Mouse (Mus musculus) lung, embryonic 15.5 days (tissue): Measurements from ENCODE around the gene Col1a1. TPM values are rescaled to one million over a fixed set of nuclear protein-coding genes. Genes with fewer than 3 reads are reported as not detected.
A peak's percentile ranks its signal among the peaks of the same experiment; 100 is the strongest.

Source experiments
- ATAC-seq: fragments of 200-750 bp; cut with Nextera tagmentation; 2 replicates; pipeline ENCODE4 v1.8.0; 2017; ENCODE audit warnings: moderate number of reproducible peaks, borderline replicate concordance; ENCODE audit not compliant: low FRiP score, low TSS enrichment; ENCODE audit errors: extremely low read depth
- H3K27ac ChIP-seq: fragments of 300-500 bp; sonication (generic); 2 replicates; pipeline ENCODE4 v1.5.1; 2015; ENCODE audit warnings: moderate library complexity, mild to moderate bottlenecking, inconsistent platforms
- H3K27me3 ChIP-seq: fragments of 300-500 bp; sonication (generic); 2 replicates; pipeline ENCODE4 v1.6.1; 2015; ENCODE audit warnings: inconsistent platforms
- H3K36me3 ChIP-seq: fragments of 300-500 bp; sonication (generic); 2 replicates; pipeline ENCODE4 v1.6.1; 2015; ENCODE audit warnings: inconsistent platforms
- H3K4me1 ChIP-seq: fragments of 300-500 bp; sonication (generic); 2 replicates; pipeline ENCODE4 v1.6.1; 2015; ENCODE audit warnings: inconsistent platforms
- H3K4me2 ChIP-seq: fragments of 300-500 bp; sonication (generic); 2 replicates; pipeline ENCODE4 v1.6.1; 2015; ENCODE audit warnings: inconsistent platforms, mild to moderate bottlenecking, moderate library complexity
- H3K4me3 ChIP-seq: fragments of 300-500 bp; sonication (generic); 2 replicates; pipeline ENCODE4 v1.5.1; 2015; ENCODE audit warnings: mild to moderate bottlenecking, inconsistent platforms
- H3K9ac ChIP-seq: fragments of 300-500 bp; sonication (generic); 2 replicates; pipeline ENCODE4 v1.6.1; 2015; ENCODE audit warnings: inconsistent platforms
- H3K9me3 ChIP-seq: fragments of 300-500 bp; sonication (generic); 2 replicates; pipeline ENCODE4 v1.6.1; 2016; ENCODE audit warnings: inconsistent platforms
- WGBS: fragments of 180-500 bp; shearing (Covaris S2); methylation state at CpG from one replicate; pipeline ENCODE4 v1.1.7; 2015; 5-methylcytosine and 5-hydroxymethylcytosine counted together
- polyA plus RNA-seq: library from polyadenylated mRNA; unstranded; fragments of >200 nt; fragmentation: Nextera tagmentation; extraction: Ambion mirVana; gene quantifications from 2 replicates; pipeline ENCODE4 v1.2.1, GENCODE M21; 2015

Col1a1 gene
- polyA plus RNA-seq: 1,191 and 1,256 TPM in 2 replicates

DNA sequence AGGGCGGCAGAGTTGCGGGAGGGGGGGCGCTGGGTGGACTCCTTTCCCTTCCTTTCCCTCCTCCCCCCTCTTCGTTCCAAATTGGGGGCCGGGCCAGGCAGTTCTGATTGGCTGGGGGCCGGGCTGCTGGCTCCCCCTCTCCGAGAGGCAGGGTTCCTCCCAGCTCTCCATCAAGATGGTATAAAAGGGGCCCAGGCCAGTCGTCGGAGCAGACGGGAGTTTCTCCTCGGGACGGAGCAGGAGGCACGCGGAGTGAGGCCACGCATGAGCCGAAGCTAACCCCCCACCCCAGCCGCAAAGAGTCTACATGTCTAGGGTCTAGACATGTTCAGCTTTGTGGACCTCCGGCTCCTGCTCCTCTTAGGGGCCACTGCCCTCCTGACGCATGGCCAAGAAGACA, at the start of gene Col1a1:
Gene Col1a1, plus strand, starts transcription at position 180 of the 400 bp plus-strand sequence.
- Histone ChIP-seq H3K4me1 (peaks cover 60% of the 10 kb centered on the region), H3K4me3 (peak within 1 kb of the TSS; percentile 58), H3K9me3 (no peaks in the 10 kb centered on the region), H3K27ac (peak within 1 kb of the TSS; percentile 94), H3K27me3 (peaks cover 14% of the 10 kb centered on the region; the same call in 1 of the 2 replicates), H3K9ac (peak within 1 kb of the TSS; percentile 59), H3K4me2 (peak within 1 kb of the TSS; percentile 71), H3K36me3 (peaks cover 18% of the 10 kb centered on the region)
- WGBS: 9% methylated on average over 19 of the region's 19 CpGs
- peak; percentile 60 for ATAC-seq

GRCm38 (mm10) chr11:94891155-94891554, 44.9 kb upstream of the Col1a1 start:
- H3K4me2 ChIP-seq: no peak overlapping the region
- no peaks in the 10 kb centered on the region for H3K36me3 ChIP-seq
- no peak overlapping the region for H3K4me3 ChIP-seq
- no peak overlapping the region for H3K9ac ChIP-seq
- peaks cover 5% of the 10 kb centered on the region for H3K4me1 ChIP-seq
- ATAC-seq: no peak
- no peaks in the 10 kb centered on the region for H3K9me3 ChIP-seq
- no peaks in the 10 kb centered on the region for H3K27me3 ChIP-seq
- 73% methylated on average over 6 of the region's 6 CpGs for WGBS
- no peak overlapping the region for H3K27ac ChIP-seq

DNA sequence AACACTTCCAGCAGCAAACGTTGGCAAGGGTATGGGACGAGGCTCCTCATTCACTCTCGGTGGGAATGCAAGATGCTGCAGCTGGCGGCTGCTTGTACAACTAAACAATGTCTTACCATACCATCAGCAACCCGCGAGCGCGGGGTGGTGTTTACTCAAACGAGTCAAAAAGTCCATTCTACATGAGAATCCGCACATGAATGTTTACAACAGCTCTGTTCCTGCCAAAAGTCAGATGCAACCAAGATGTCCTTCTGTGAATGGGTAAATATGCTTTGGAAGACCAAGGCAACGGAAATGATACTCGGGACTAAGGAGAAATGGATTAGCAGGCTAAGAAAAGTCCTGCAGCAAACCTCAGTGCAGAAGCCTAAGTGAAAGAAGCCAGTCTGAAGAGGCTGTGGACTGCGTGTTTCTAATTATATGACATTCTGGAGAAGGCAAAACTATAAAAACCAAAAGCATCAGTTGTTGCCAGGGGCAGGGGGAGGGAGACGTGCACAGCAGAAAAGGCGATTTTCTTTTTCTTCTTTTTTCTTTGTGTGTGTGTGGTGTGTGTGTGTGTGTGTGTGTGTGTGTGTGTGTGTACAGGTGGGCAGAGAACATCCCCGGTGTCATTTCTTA, 39.2 kb upstream of the Col1a1 start:
- Histone ChIP-seq H3K4me3 (no peak overlapping the region), H3K4me2 (peak overlapping the region; percentile 17; the same call in 1 of the 2 replicates), H3K9ac (no peak overlapping the region), H3K36me3 (no peaks in the 10 kb centered on the region), H3K4me1 (peaks cover 14% of the 10 kb centered on the region), H3K27ac (peak overlapping the region; percentile 86), H3K9me3 (no peaks in the 10 kb centered on the region), H3K27me3 (no peaks in the 10 kb centered on the region)
- WGBS: 39% methylated on average over 16 of the region's 16 CpGs
- ATAC-seq: peak; percentile 91

GRCm38 (mm10) chr11:94901231-94901630, 34.8 kb upstream of the Col1a1 start:
- no peak overlapping the region for H3K27ac ChIP-seq
- no peak for ATAC-seq
- H3K4me2 ChIP-seq: no peak overlapping the region
- no peak overlapping the region for H3K4me3 ChIP-seq
- 31% methylated on average over 2 of the region's 2 CpGs for WGBS
- no peaks in the 10 kb centered on the region for H3K9me3 ChIP-seq
- no peaks in the 10 kb centered on the region for H3K27me3 ChIP-seq
- H3K9ac ChIP-seq: no peak overlapping the region
- H3K36me3 ChIP-seq: no peaks in the 10 kb centered on the region
- H3K4me1 ChIP-seq: peaks cover 9% of the 10 kb centered on the region

- Histone ChIP-seq H3K4me1 (no peaks in the 10 kb centered on the region), H3K36me3 (no peaks in the 10 kb centered on the region), H3K9ac (no peak overlapping the region), H3K27ac (no peak overlapping the region), H3K4me2 (no peak overlapping the region), H3K9me3 (no peaks in the 10 kb centered on the region), H3K27me3 (no peaks in the 10 kb centered on the region), H3K4me3 (no peak overlapping the region)
- no peak for ATAC-seq
- 85% methylated on average over 3 of the region's 3 CpGs for WGBS
Measured at GRCm38 (mm10) chr11:94904306-94904705, 31.7 kb upstream of the Col1a1 start.

DNA sequence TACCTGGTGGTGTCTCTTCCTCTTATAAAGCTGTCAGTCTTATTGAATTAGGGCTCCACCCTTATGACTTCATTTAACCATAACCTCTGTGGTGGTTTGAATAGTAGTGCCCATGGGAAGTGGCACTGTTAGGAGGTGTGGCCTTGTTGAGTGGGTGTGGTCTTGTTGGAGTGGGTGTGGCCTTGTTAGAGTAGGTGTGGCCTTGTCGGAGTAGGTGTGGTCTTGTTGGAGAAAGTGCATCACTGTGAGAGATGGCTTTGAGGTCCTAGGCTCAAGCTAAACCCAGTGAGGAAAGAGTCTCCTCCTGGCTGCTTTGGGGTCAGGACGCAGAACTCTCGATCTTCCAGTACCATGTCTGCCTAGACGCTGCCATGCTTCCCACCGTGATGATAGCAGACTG, 25.1 kb upstream of the Col1a1 start:
- Histone ChIP-seq H3K9ac (no peak overlapping the region), H3K9me3 (no peaks in the 10 kb centered on the region), H3K4me3 (no peak overlapping the region), H3K27me3 (no peaks in the 10 kb centered on the region), H3K36me3 (no peaks in the 10 kb centered on the region), H3K4me2 (no peak overlapping the region), H3K4me1 (peaks cover 27% of the 10 kb centered on the region), H3K27ac (no peak overlapping the region)
- no peak for ATAC-seq
- WGBS: 84% methylated on average over 5 of the region's 5 CpGs

DNA sequence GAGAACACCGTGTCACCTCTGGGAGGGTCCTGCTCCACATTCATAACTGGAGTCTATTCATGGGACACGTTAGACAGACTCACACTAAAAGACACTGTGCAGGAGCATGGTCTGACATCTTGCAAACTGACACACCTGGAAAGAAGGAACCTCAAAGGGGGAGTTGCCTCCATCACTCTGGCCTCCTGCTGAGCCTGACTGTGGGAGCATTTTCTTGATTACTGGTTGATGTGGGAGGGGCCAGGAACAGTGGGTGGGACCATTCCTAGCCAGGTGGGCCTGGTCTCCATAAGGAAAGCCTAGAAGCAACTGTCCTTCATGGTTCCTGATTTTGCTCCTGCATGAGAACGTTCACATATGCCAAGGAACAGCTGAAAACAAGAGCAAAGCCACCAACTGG, 23.5 kb upstream of the Col1a1 start:
- no peak overlapping the region for H3K4me3 ChIP-seq
- H3K9me3 ChIP-seq: no peaks in the 10 kb centered on the region
- H3K4me1 ChIP-seq: peaks cover 43% of the 10 kb centered on the region
- H3K27ac ChIP-seq: no peak overlapping the region
- H3K36me3 ChIP-seq: no peaks in the 10 kb centered on the region
- no peak overlapping the region for H3K4me2 ChIP-seq
- 59% methylated on average over 3 of the region's 3 CpGs for WGBS
- ATAC-seq: no peak
- H3K9ac ChIP-seq: no peak overlapping the region
- H3K27me3 ChIP-seq: no peaks in the 10 kb centered on the region

DNA sequence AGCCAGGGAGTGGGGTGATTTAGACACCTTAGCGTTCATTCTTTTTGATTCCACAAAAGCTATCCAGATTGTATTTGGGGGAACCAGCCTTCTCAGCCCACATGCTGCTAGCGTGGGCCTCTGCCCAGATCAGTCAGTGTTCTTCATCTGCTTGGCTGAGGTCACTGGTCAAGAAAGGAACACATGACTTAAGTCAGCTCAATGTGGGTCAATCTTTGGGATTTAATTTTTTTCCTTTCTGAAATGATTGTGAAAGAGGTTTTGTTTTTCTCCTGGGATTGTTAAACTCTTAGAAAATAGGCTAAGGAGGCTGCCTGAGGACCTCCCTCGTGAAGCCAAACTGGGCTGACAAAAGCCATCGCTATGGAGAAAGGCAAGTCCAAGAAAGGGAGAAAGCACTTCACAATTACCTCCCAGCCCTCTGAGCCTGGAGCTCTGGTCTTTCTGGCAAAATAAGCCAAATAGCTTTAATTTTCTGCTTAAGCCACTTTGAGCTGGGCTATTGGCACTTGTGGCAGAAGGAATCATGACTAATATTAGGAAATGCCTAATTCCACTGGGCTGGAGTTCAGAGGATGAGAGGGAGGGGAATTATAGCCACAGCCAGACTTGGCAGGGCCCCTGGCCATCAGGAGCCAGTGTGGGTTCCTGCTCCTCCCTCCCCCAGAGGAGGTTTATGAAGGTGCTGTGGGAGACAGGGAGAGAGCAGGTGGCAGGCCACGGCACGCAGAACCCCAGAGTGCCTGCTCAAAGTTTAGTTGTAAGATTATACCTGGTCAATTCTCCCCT, 22.5 kb upstream of the Col1a1 start:
- no peaks in the 10 kb centered on the region for H3K36me3 ChIP-seq
- no peak overlapping the region for H3K4me3 ChIP-seq
- no peak for ATAC-seq
- H3K27me3 ChIP-seq: no peaks in the 10 kb centered on the region
- no peak overlapping the region for H3K9ac ChIP-seq
- H3K9me3 ChIP-seq: no peaks in the 10 kb centered on the region
- H3K27ac ChIP-seq: peak overlapping the region; percentile 22
- 59% methylated on average over 6 of the region's 6 CpGs for WGBS
- H3K4me1 ChIP-seq: peaks cover 48% of the 10 kb centered on the region
- H3K4me2 ChIP-seq: no peak overlapping the region

- H3K9me3 ChIP-seq: no peaks in the 10 kb centered on the region
- H3K9ac ChIP-seq: no peak overlapping the region
- no peaks in the 10 kb centered on the region for H3K36me3 ChIP-seq
- no peaks in the 10 kb centered on the region for H3K27me3 ChIP-seq
- peak overlapping the region; percentile 36 for H3K4me2 ChIP-seq
- peak; percentile 68 for ATAC-seq
- WGBS: 15% methylated on average over 13 of the region's 16 CpGs
- H3K27ac ChIP-seq: peak overlapping the region; percentile 87
- H3K4me3 ChIP-seq: no peak overlapping the region
- H3K4me1 ChIP-seq: peaks cover 48% of the 10 kb centered on the region
Measured at GRCm38 (mm10) chr11:94915675-94916403, 20.2 kb upstream of the Col1a1 start.

- WGBS: 8% methylated on average over 4 of the region's 4 CpGs
- peak; percentile 80 for ATAC-seq
- H3K27ac ChIP-seq: peak overlapping the region; percentile 87
- peaks cover 52% of the 10 kb centered on the region for H3K4me1 ChIP-seq
- H3K9ac ChIP-seq: no peak overlapping the region
- H3K4me3 ChIP-seq: no peak overlapping the region
- no peaks in the 10 kb centered on the region for H3K9me3 ChIP-seq
- no peaks in the 10 kb centered on the region for H3K27me3 ChIP-seq
- H3K36me3 ChIP-seq: no peaks in the 10 kb centered on the region
- peak overlapping the region; percentile 36; the same call in 1 of the 2 replicates for H3K4me2 ChIP-seq
Measured at GRCm38 (mm10) chr11:94916477-94916876, 19.5 kb upstream of the Col1a1 start.

DNA sequence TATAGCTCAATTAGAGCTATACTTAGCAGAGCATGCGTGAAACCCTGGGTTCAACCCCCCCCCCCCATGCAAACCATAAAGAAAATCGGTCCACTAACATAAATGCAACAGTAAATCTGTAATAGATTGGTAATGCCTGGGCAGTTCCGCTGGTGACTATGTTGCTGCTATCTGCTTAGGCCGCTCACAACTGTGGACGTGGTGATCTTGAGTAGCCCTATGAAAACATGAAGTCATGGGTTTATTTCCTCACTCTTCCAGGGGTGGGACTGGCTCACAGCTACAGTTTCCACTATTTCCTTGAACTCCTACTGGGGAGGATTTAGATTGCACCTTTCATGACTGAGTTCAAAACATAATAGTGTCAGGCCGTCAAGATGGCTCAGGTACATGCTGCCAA, 18.3 kb upstream of the Col1a1 start:
- H3K27me3 ChIP-seq: no peaks in the 10 kb centered on the region
- WGBS: 60% methylated on average over 6 of the region's 6 CpGs
- no peak overlapping the region for H3K9ac ChIP-seq
- ATAC-seq: no peak
- no peaks in the 10 kb centered on the region for H3K9me3 ChIP-seq
- no peak overlapping the region for H3K4me2 ChIP-seq
- peak overlapping the region; percentile 87 for H3K27ac ChIP-seq
- H3K36me3 ChIP-seq: no peaks in the 10 kb centered on the region
- peaks cover 51% of the 10 kb centered on the region for H3K4me1 ChIP-seq
- H3K4me3 ChIP-seq: no peak overlapping the region

GRCm38 (mm10) chr11:94920996-94921401, 15.0 kb upstream of the Col1a1 start:
- no peaks in the 10 kb centered on the region for H3K27me3 ChIP-seq
- no peaks in the 10 kb centered on the region for H3K9me3 ChIP-seq
- no peak overlapping the region for H3K4me2 ChIP-seq
- peaks cover 27% of the 10 kb centered on the region for H3K4me1 ChIP-seq
- H3K36me3 ChIP-seq: no peaks in the 10 kb centered on the region
- H3K27ac ChIP-seq: peak overlapping the region; percentile 68
- H3K9ac ChIP-seq: no peak overlapping the region
- 19% methylated on average over 6 of the region's 6 CpGs for WGBS
- peak; percentile 9; the same call in 1 of the 2 replicates for ATAC-seq
- H3K4me3 ChIP-seq: no peak overlapping the region
